Mouse (Mus musculus): ENCODE results near the gene 1700011M02Rik. TPM values are rescaled to one million over a fixed set of nuclear protein-coding genes. Genes with fewer than 3 reads are reported as not detected.
A peak's percentile ranks its signal among the peaks of the same experiment; 100 is the strongest.
"Not testable (repeated sequence)": the region's sequence is repeated elsewhere in the genome, so short reads cannot be mapped to it uniquely, and the experiment has no call there.

Gene 1700011M02Rik
- not detected for total RNA-seq (2021)

- not testable (repeated sequence) for DNase-seq (ENCODE audit: extremely low spot score in 1 of 2, low spot score in 1 of 2)
Measured at GRCm38 (mm10) chrX:102908587-102908986, at the start of gene 1700011M02Rik, which contains the start of gene Dmrtc1a. Gene 1700011M02Rik (plus strand): TSS chrX:102908905. Gene Dmrtc1a (minus strand): TSS chrX:102908687.

- no peak for DNase-seq (ENCODE audit: extremely low spot score in 1 of 2, low spot score in 1 of 2)
Measured at GRCm38 (mm10) chrX:102867871-102868270, 40.8 kb upstream of the 1700011M02Rik start, which contains the start of gene 1700031F05Rik. Gene 1700031F05Rik (minus strand): TSS chrX:102867971.

GRCm38 (mm10) chrX:102914823-102915222 lies 6.1 kb downstream of the 1700011M02Rik start:
- not testable (repeated sequence) for DNase-seq (ENCODE audit: extremely low spot score in 1 of 2, low spot score in 1 of 2)

- DNase-seq (ENCODE audit: extremely low spot score in 1 of 2, low spot score in 1 of 2): peak in 1 of 2 experiments; percentile 34
Measured at GRCm38 (mm10) chrX:102926707-102927106, 18.0 kb downstream of the 1700011M02Rik start.

GRCm38 (mm10) chrX:102928072-102928471 lies 19.4 kb downstream of the 1700011M02Rik start, which contains the start of gene 1700018G05Rik:
Gene 1700018G05Rik (plus strand): TSS chrX:102928372.
- not testable (repeated sequence) for DNase-seq (ENCODE audit: extremely low spot score in 1 of 2, low spot score in 1 of 2)

- no peak for DNase-seq (ENCODE audit: extremely low spot score in 1 of 2, low spot score in 1 of 2)
Measured at GRCm38 (mm10) chrX:102932992-102933570, 24.4 kb downstream of the 1700011M02Rik start.

- DNase-seq (ENCODE audit: extremely low spot score in 1 of 2, low spot score in 1 of 2): peak; percentile 62 to 67
Measured at GRCm38 (mm10) chrX:102933571-102934394, 25.1 kb downstream of the 1700011M02Rik start.

- no peak for DNase-seq (ENCODE audit: extremely low spot score in 1 of 2, low spot score in 1 of 2)
Measured at GRCm38 (mm10) chrX:102934395-102934764, 25.7 kb downstream of the 1700011M02Rik start.

- no peak for DNase-seq (ENCODE audit: extremely low spot score in 1 of 2, low spot score in 1 of 2)
Measured at GRCm38 (mm10) chrX:102936743-102937142, 28.0 kb downstream of the 1700011M02Rik start.

- not testable (repeated sequence) for DNase-seq (ENCODE audit: extremely low spot score in 1 of 2, low spot score in 1 of 2)
Measured at GRCm38 (mm10) chrX:102950136-102950535, 41.4 kb downstream of the 1700011M02Rik start.

- DNase-seq (ENCODE audit: extremely low spot score in 1 of 2, low spot score in 1 of 2): peak in 1 of 2 experiments; percentile 17
Measured at GRCm38 (mm10) chrX:102958917-102959316, 50.2 kb downstream of the 1700011M02Rik start.

Other genes starting within 250 kb of the 1700011M02Rik start
- gene Gm3880, start 221.9 kb upstream of the 1700011M02Rik start, total RNA-seq (2021): not detected
- not detected for gene Gm9112, start 201.3 kb upstream of the 1700011M02Rik start, total RNA-seq (2021)
- not detected for gene Dmrtc1b, start 201.0 kb upstream of the 1700011M02Rik start, total RNA-seq (2021)
- not detected for gene Dmrtc1c1, start 105.9 kb upstream of the 1700011M02Rik start, total RNA-seq (2021)
- not detected for gene Dmrtc1c2, start 54.3 kb upstream of the 1700011M02Rik start, total RNA-seq (2021)
- gene 1700031F05Rik, start 40.9 kb upstream of the 1700011M02Rik start, total RNA-seq (2021): not detected
- gene Dmrtc1a, start 218 bp upstream of the 1700011M02Rik start, total RNA-seq (2021): 1 to 10 TPM; 4.5 to 4.8 TPM
- gene 1700018G05Rik, start 19.5 kb downstream of the 1700011M02Rik start, total RNA-seq (2021): not detected